Mouse (Mus musculus) frontal cortex, postnatal 14 days (tissue): ENCODE data around the gene Ss18l2.

Experiments
- DNase-seq, 2 experiments: peaks; one replicate each; pipeline ENCODE4 v3.0.0; 2022; ENCODE audit warnings: low spot score in 2 of 2

Gene Ss18l2

DNA sequence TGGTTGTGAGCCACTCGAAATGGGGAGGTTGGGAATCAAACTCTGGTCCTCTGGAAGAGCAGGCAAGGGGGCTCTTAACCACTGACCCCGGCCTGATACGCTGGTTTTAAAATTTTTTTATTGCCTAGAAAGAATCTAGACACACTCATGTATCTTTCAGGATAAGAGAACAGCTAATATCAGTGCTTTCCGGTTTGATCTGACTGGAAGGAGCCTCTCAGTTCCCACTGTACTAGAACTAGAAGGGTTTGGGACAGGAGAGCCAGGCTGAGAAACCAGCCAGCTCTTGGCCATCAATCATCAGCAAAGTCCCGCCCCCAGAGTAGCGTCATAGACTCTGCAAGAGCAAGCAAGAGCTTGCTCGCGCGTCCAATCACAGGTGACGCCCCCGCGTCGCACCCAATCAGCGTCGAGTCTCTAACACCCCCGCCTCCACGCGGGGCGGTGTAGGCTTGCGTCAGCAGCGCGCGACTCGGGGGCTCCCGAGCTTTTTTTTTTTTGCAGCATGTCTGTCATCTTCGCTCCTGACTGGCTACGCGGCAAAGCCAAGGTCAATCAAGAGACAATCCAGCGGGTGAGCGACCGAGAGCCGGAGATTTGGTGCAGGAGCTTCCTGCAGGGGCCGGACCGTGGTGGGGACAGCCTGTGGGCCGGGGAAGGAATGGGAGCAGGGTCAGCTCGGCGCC is at the start of gene Ss18l2:
Gene Ss18l2 (plus strand): TSS at position 432 of the 686 bp plus-strand sequence.
- DNase-seq, result peak; percentile 95 to 97

DNA sequence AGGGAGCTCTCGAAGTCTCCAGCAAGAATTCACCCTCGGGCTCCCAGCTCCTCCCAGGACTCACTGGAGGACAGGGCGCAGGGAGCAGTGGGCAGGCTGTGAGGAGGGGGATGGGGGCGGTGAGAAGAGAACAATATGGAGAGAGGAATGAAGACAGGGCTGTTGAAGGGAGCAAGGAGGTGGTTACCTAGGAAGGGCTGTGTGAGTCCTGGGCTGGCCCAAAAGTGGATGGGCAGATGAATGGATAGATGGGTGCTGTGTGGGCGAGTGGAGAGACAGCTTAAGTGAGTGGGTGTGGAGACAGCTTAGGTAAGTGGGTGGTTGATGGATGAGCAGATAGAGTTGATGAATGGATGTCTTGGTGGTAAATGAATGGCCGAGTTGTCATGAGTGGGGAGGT is 46.7 kb upstream of the Ss18l2 start:
- no peak for DNase-seq

DNA sequence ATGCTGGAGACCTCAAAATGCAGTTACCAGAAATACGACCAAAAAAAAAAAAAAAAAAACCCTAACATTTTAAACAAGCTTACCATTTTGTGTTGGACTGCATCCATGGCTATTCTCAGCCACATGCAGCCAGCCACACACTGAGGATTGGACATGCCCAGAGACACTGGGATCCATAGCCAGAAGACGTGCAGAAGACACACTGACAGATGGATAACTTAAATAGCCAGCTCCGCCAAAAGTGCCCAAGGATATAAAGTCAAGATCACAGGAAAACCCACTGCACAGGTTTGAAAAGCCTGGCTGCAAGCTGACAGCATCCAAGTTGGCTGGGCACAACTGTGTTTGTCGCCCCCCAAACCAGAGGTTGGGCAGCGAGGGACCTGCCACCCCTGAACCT is 46.0 kb upstream of the Ss18l2 start:
- DNase-seq, result no peak

DNA sequence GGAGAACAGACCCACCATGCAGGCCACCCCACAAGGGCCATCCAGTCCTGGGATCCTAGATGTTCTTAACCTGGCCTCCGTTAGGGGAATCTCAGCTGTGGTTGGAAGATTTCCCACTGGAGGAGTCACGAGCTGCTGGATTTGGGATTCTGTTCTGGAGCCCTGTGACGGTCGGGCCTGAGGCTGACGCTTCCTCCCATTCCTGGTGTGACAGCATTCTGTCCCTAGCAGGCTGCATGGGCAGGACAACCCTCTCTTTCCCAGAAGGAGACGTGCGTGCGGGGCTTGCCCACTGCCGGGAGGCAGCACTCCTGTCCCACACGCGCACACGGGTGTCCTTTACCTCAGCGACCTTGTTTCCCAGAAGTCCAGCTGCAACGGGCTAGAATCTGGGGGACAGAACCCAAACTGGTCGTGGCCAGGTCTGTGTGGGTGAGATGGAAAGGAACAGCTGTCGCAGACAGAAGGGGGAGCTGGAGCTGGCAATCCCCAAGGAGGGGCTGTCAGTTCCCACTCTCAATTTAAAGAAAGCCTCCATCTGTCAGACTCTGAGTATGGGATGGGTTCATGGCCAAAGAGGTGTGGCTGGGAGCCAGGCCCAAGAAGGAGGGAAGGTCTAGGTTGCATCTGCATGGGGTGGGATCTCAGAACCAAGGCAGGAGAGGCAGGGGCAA is 43.0 kb upstream of the Ss18l2 start:
- DNase-seq, result peak; percentile 42 to 54

DNA sequence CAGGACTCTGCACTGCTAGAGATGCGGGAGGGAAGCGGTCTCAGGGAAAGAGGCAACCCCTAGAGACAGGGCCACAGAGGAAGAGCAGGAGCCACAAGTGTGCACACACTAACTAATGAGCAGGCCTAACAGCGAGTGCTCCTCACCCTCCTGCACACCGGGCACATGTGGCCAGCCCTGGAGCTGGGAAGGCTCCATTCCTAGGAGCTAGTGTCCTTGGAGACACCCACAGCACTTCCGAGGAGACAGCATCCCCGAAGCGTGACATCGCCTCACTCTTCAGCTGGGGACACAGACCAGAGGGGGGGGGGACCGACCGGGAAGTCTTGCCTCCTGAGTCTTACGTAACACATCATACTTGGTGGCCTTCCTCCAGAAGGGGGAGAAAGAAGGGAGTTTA is 42.3 kb upstream of the Ss18l2 start:
- DNase-seq, result no peak

DNA sequence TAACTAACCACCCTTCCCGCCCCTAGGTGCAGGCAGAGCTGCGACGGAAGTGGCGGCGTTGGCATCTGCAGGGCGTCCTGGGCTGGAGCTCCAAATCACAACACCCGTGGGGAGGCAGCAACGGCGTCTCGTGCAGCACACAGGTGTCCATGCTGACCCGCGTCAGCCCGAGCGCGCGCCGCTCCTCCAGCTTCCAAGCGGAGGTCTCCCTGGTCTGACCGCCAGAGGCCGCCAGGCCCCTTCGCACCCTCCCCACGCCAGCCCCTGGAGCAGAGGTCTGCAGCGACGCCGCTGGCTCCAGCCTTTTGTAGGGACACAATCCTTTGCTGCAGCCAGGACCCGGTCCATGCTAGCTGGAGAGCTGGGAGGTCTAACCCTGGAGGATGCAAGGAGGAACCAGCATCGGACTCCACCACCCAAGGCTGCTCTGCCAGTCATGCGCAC is 40.8 kb upstream of the Ss18l2 start:
- peak in 1 of 2 experiments; percentile 42 for DNase-seq

DNA sequence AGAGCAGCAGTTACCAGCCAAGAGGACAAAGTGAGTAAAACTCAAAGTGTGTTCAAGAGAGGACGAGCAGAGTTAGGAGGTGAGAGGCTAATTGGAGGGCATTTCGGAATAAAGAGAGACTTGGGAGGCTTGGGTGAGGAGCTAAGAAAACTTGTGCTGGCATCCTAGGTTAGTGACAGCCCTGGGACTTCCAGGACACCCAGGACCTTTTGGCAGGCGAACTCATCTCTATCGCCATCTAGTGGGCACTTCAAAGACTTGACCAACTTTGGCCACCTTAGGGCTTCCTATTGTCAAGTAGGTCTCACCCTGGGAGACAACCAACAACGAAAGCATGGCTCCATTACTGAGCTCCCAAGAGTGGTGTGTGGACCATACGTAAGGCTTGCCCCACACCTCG is 38.8 kb upstream of the Ss18l2 start:
- DNase-seq, result no peak

DNA sequence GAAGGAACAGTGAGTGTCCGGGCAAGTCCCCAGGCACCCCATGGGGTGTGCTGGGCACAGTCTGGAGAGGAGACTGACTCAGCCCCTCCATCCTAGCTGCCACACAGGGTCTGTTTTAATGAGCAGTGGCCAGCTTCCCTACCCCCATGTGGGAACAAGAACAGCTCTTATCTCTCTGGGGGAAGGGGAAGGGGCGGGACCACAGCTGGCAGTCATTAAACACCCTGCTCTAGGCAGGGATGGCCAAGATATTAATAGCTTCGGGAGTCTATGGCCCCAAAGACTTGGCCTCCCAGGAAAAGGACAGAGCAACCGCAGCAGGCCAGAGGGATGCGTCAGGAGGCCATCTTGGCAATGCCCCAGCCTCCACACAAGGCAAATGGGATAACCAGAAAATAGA is 37.8 kb upstream of the Ss18l2 start:
- no peak for DNase-seq

DNA sequence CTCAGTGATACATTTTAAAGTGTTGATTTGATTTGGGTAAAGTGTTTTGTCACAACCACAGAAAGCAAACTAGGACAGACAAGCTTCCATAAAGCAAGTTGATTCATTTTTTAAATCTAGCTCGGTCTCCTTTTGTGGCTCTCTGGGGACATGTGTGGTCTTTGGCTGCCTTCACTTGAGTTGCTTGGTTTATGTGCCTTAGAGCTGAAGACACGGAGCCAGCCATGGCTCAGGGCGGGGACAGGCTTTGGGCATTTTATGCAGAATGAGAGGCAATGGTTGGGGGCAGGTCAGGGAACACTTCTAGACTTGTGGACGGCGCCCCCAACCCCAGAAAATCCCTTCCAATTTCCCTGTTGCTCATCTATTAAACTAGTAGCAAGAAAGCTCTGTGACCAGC is 36.4 kb upstream of the Ss18l2 start:
- no peak for DNase-seq

DNA sequence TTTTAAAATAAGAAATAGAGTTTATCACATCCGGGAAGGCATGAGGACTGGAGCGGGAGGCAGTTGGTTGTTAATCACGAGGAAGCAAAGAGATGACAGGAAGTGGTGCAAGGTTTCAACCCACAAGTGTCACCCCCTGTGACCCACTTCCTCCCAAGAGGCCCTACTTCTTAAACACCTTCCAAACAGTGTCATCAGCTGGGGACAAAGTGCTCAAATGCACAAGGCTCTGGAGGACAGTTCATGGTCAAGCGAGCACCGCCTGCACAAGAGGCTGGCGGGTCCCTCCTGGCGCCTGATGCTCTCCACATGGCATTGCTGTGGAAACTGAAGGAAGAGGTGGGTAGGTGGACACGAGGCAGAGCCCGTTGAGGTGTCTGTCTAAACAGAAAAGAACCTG is 35.1 kb upstream of the Ss18l2 start:
- no peak for DNase-seq

DNA sequence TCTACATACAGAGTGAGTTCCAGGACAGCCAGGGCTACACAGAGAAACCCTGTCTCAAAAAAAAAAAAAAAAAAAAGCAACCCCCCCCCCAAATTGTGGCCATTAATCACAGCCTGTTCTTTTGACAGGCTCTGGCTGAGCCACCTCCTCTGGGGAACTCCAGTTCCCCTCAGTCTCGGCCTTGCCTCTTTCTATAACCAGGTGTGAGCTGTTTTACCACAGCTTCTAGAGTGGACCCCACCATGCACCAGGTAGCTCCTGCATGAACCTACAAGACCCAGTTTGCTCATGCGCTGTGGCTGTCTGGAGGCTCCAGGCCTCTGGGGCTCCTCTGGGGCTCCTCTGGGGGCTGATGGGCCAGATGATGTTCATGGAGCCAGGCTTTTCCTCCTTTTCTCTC is 34.6 kb upstream of the Ss18l2 start:
- no peak for DNase-seq

DNA sequence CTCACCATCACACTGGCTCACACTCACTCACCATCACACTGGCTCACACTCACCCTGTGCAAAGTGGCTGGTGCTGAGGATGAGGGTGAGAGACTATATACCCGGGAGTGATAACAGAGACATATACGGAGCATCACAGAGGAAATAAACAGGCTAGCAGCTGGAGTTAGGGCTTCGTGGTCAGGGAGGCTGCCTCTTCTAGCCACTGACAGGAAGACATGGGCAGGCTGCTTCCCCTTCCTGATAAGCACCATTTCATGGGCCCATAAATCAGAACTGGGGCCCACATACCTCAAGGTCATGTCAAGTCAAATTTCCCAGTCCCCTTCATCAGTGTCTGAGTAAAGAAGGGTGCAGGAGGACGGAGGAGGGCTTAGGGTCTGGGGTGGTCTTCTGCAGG is 33.1 kb upstream of the Ss18l2 start:
- DNase-seq, result no peak

DNA sequence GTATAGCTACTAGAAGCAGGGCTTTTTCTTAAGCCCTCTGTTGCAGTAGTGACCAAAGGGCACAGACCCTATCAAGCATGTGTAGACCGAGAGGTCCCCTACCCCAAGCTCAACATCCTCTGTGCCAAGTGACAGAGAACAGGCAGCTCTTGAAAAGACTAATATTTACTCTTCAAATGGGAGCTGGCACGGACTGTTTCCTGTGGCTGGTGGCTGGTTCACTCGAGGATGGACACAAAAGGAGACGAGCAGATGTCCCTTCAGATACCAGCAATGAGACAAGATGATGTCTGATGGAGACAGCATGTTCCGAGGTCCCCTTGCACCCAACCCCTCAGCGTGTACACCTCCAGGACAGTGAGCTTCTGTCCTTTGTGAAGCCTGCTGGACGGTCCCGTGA is 32.7 kb upstream of the Ss18l2 start:
- DNase-seq, result no peak

DNA sequence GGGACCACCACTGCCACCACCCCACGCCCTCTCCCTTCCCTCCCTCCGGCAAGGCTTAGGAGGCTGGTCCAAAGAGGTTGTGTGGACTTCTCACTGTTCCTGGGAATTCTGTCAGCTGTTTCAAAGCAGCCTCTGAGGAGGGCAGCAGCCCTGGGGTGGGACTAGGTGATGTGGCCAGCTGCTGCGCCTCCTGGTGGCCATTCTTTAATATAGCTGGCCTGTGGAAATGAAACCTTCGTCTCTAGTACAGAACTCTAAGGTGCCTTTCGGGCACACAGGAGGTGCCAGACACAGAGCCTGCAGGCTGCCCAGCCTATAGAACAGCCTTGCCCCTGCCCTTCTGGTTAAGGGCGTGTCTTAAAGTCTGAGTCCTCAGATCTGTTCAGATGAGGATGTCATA is 30.6 kb upstream of the Ss18l2 start:
- no peak for DNase-seq

DNA sequence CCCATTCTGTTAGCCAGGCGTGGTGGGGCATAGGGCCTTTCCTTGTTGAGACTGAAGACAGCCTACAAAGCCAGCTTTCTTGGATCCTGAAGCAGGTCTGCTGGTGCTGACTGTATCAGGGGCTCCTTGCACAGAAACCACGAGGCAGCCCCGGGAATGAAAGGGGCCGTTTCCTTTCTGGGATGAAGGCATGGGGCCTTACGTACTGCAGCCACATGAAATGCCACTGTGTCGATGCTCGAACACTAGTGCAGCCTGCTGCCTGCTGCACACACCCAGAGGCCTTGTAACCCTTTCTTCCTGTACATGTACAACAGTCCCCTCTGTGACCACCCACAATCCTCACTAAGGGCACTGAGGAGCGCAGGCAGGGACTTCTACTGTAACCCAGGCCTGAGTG is 28.9 kb upstream of the Ss18l2 start:
- DNase-seq, result no peak

DNA sequence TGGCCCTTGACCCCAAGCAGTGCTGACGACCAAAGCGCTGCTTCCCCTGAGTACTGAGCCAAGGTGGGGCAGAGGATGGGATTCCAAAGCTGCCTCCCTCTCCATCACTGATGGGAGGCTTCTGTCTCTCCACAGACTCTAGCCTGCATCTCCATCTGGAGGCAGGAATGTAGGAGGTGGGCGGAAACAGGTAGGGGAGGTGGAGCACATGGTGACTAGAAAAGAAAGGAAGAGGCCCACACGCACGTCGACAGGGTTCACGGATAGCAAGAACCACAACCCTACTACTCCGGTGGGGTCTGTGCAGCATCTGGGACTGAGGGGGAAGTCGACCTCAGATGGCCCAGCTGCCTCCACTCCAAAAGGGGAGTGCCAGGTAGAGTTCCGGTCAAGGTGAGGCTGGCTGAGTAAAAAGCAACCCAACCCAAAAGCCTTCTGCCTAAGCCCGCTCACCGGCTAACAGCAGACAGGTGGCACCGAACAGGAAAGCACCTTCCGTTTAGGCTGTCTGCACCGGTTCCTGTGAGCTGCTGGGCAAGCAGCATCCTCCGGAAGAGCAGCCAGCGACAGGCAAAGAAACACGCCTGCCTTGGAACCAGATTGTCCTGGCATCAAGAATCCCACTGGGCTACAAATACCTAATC is 28.0 kb upstream of the Ss18l2 start:
- no peak for DNase-seq

DNA sequence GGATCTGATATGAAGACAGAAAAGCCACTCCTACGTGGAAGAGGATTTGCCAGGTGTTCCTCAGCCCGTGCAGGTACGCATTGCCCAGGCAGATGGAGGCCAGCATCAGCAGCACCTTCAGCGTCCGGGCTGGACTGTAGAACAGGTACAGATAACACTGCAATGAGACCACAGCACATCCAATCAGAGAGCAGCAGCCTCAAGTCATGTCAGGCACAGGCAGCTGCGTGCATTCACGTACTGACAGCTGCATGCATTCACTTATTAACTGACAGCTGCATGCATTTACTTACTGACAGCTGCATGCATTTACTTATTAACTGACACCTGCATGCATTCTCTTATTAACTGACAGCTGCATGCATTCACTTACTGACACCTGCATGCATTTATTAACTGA is 25.4 kb upstream of the Ss18l2 start:
- no peak for DNase-seq

DNA sequence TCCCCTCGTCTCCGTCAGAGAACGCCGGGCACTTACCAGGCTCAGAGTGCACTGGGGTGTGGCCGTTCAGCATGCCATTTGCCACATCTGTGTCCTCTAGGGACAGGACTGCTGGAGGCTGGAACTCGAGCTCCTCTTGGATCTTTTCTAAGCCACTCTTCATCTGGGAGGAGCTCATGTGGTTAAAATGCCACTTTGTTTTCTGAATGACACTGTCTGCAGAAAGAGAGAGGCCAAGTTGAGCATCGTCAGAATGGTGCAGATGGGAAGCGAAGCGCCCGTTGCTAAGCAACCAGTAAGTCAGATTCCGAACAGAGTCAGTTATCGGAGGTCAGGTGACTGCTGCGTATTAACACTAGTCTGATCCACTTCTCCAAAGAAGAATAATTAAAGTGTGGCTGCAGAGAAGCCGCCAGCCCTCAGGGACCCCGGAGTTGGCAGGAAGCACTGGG is 19.9 kb upstream of the Ss18l2 start:
- peak; percentile 40 to 63 for DNase-seq

DNA sequence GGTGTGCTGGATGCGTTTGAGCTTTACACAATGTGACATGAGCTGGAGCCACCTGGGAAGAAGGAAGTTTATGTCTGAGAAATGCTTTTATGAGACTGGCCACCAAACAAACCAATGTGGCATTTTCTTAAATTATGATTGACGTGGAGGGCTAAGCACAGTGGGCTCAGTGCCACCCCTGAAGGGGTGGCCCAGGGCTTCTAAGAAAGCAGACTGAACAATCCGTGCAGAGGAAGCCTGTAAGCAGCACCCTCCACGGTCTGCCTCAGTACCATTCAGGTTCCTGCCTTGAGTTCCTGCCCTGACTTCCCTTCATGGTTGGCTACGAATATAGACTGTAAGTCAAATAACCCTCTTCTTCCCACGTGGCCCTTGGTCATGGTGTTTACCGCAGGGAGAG is 19.4 kb upstream of the Ss18l2 start:
- DNase-seq, result no peak

DNA sequence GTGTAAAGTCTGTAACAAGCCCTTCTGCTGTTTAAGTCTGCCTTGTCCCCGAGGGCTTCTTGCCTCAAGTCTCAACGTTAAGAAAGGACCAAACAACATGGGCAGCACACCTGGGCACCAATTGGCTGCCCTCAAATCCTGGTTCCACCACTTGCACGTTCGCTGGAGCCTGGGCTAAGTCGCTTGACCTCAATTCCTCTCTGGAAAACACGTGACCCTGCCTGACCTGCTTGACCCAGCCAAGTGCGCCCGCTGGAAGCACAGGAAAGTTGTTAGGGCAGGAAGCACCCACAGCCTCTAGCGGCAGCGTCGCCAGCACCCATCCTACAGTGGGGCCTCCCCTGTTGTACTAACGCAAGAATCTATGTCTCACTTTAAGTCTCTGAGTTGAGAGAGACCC is 15.4 kb upstream of the Ss18l2 start:
- DNase-seq, result no peak

DNA sequence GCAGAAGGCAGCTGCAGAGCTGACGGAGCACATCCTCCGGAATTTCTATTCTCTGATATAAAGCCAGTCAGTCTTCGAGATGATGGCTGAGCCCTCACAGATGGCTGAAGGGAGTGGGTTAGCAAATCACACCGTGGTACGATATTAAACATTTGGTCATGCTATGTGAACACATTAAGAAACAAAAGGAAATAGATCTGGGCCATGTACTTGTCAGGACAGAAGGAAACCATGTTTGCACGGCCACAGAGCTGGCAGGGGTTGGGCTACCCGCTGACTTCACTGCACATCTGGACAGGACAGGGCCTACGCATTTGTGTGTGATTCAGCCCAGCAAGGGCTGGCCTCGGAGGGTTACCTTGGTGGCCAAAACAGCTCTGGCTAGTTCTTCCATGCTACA is 13.5 kb upstream of the Ss18l2 start:
- DNase-seq, result no peak

DNA sequence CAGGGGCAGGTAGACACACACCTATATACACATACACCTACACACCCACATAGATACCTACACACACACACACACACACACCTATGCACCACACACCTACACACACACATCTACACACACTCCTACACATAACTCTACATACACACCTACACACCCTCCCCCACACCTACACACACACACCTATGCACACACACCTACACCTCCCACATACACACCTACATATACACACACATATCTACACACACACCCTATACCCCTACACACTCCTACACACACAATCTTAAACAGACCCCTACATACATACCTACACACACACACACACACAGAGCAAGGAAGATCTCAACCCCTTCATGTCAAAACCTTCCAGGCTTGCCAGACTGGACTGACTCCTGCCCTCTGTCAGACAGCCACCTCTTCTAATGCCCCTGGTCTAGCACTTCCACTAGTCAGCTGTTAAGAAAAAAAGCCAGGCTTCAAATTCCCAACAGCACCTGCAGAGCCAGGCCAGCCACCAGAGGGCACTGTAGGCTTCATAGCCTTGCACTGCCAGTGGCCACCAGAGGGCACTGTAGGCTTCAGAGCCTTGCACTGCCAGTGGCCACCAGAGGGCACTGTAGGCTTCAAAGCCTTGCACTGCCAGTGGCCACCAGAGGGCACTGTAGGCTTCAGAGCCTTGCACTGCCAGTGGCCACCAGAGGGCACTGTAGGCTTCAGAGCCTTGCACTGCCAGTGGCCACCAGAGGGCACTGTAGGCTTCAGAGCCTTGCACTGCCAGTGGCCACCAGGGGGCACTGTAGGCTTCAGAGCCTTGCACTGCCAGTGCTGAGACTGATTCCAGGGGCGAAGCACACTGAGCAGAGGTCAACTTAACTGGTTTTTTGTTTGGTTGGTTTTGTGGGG is 12.7 kb upstream of the Ss18l2 start:
- peak in 1 of 2 experiments; percentile 55 for DNase-seq
